Mouse (Mus musculus): ENCODE measurements around the gene U2af2. TPM values are rescaled to one million over a fixed set of nuclear protein-coding genes. Genes with fewer than 3 reads are reported as not detected.

U2af2 gene
- polyA plus RNA-seq, 1 experiment, result not detected

DNA sequence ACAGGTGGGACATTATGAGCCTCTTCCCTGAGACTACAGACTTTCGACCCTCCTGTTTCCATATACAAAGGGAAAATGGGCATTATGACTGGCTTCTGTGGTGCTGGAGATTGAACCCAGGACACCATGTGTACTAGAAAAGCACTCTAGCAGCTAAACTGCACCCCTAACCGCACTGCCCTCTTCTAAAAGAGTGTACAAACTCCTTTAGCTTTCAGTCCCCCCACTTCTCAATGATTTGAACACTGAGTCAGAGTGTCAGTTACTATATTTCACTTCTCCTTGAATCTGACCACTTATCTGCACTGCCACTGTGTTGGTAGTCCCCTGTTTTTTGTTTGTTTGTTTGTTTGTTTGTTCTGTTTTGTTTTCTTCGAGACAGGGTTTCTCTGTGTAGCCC, 28.1 kb upstream of the U2af2 start, which contains the start of gene 4632433K11Rik:
Gene 4632433K11Rik, plus strand, starts transcription at position 301 of the 400 bp plus-strand sequence.
- H3K4me3 ChIP-seq (ENCODE audit: insufficient read depth, low read depth, low read length), result no peak within 1 kb of the TSS
- WGBS, result 93% methylated on average over 3 of the region's 3 CpGs
- H3K27ac ChIP-seq (ENCODE audit: insufficient read depth, low read depth, low read length), result no peak within 1 kb of the TSS
- no peaks in the 10 kb centered on the region; the same call in 1 of the 2 replicates for H3K4me1 ChIP-seq (ENCODE audit: control insufficient read depth, insufficient read depth, low read length)
- TF ChIP-seq CTCF (IDR thresholded peaks at IDR 0.05; ENCODE audit: insufficient read depth, low read depth, low read length) (no peak), POLR2A (IDR thresholded peaks at IDR 0.05; ENCODE audit: insufficient read depth, low read depth, low read length) (no peak)

DNA sequence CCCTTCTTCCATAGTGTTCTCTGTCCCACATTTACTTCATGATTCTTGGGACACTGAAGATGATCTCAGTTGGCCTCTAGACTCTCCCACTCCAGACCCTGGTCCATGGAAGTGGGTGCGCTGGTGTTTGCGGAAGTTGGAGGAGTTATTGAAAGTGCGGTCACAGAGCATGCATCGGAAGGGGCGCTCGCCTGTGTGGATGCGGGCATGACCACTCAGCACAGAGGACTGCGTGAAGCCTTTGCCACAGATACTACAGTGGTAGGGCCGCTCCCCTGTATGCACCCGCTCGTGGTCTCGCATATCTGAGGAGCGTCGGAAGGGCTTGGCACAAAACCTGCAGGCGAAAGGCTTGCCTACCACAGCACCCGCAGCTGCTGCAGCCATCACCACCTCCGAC, 26.3 kb upstream of the U2af2 start:
- Histone ChIP-seq H3K4me1 (ENCODE audit: control insufficient read depth, insufficient read depth, low read length) (no peaks in the 10 kb centered on the region; the same call in 1 of the 2 replicates), H3K4me3 (ENCODE audit: insufficient read depth, low read depth, low read length) (no peak overlapping the region), H3K27ac (ENCODE audit: insufficient read depth, low read depth, low read length) (no peak overlapping the region)
- WGBS, result 96% methylated on average over 17 of the region's 17 CpGs
- no peak for TF ChIP-seq CTCF (IDR thresholded peaks at IDR 0.05; ENCODE audit: insufficient read depth, low read depth, low read length)
- no peak for TF ChIP-seq POLR2A (IDR thresholded peaks at IDR 0.05; ENCODE audit: insufficient read depth, low read depth, low read length)

DNA sequence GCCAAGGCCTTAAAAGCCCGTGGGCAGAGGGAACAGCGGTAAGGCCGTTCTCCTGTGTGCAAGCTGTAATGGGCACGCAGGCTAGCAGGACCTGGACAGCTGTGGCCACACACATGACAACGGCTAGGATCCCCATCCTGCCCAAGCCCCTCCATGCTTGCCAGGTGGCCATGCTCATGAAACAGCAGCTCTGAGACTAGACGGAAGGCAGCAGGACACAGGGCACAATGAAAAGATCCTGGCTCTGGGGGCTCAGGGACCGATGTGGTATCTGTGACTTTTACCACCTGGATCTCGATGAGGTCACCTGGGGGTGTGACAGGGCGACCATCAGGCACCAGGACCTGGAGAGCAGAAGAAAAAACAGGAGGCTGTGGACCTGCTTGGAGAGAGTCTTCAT, 25.8 kb upstream of the U2af2 start:
- no peak overlapping the region for H3K4me3 ChIP-seq (ENCODE audit: insufficient read depth, low read depth, low read length)
- WGBS, result 95% methylated on average over 9 of the region's 9 CpGs
- no peak overlapping the region for H3K27ac ChIP-seq (ENCODE audit: insufficient read depth, low read depth, low read length)
- H3K4me1 ChIP-seq (ENCODE audit: control insufficient read depth, insufficient read depth, low read length), result no peaks in the 10 kb centered on the region; the same call in 1 of the 2 replicates
- TF ChIP-seq POLR2A (IDR thresholded peaks at IDR 0.05; ENCODE audit: insufficient read depth, low read depth, low read length), result no peak
- TF ChIP-seq CTCF (IDR thresholded peaks at IDR 0.05; ENCODE audit: insufficient read depth, low read depth, low read length), result no peak

DNA sequence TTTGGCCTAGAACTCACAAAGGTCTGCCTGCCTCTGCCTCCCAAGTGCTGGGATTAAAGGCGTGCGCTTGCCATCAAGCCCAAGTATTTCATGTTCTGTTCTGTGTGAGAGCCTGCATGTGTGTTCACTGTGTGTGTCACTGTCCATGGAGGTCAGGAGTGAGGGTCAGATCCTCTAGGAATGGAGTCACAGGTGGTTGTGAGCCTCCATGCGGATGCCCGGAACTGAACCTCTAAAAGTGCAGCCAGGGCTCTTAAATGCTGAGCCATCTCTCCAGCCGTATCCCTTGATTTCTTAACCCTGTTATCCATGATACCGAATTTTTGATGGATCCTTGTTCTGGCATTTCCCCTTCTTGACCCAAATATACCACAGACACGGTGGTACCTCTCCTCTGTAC, 24.9 kb upstream of the U2af2 start:
- Histone ChIP-seq H3K4me1 (ENCODE audit: control insufficient read depth, insufficient read depth, low read length) (no peaks in the 10 kb centered on the region; the same call in 1 of the 2 replicates), H3K4me3 (ENCODE audit: insufficient read depth, low read depth, low read length) (no peak overlapping the region), H3K27ac (ENCODE audit: insufficient read depth, low read depth, low read length) (no peak overlapping the region)
- TF ChIP-seq POLR2A (IDR thresholded peaks at IDR 0.05; ENCODE audit: insufficient read depth, low read depth, low read length) (no peak), CTCF (IDR thresholded peaks at IDR 0.05; ENCODE audit: insufficient read depth, low read depth, low read length) (no peak)
- WGBS, result 95% methylated on average over 7 of the region's 7 CpGs

DNA sequence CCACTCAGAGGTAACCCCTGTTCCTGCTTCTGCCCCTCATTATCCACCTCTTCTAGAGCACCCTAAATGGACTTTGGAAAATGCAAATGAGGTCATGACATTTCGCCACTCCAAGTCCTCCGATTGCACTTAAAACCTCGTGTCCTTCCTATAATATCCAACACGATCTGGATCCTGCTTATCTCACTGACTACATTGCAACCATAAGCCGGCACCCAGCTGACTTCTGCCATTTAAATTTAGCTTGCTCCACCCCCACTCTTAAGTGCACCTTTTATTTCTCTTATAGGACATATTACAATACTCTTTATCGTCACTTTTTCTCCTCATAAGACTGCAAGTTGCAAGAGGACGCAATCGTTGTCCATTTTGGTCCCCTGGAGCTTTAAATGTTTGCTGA, 24.5 kb upstream of the U2af2 start:
- TF ChIP-seq POLR2A (IDR thresholded peaks at IDR 0.05; ENCODE audit: insufficient read depth, low read depth, low read length) (no peak), CTCF (IDR thresholded peaks at IDR 0.05; ENCODE audit: insufficient read depth, low read depth, low read length) (no peak)
- Histone ChIP-seq H3K4me1 (ENCODE audit: control insufficient read depth, insufficient read depth, low read length) (no peaks in the 10 kb centered on the region; the same call in 1 of the 2 replicates), H3K4me3 (ENCODE audit: insufficient read depth, low read depth, low read length) (no peak overlapping the region), H3K27ac (ENCODE audit: insufficient read depth, low read depth, low read length) (peak overlapping the region; percentile 52; the same call in 1 of the 2 replicates)
- 74% methylated on average over 8 of the region's 8 CpGs for WGBS

DNA sequence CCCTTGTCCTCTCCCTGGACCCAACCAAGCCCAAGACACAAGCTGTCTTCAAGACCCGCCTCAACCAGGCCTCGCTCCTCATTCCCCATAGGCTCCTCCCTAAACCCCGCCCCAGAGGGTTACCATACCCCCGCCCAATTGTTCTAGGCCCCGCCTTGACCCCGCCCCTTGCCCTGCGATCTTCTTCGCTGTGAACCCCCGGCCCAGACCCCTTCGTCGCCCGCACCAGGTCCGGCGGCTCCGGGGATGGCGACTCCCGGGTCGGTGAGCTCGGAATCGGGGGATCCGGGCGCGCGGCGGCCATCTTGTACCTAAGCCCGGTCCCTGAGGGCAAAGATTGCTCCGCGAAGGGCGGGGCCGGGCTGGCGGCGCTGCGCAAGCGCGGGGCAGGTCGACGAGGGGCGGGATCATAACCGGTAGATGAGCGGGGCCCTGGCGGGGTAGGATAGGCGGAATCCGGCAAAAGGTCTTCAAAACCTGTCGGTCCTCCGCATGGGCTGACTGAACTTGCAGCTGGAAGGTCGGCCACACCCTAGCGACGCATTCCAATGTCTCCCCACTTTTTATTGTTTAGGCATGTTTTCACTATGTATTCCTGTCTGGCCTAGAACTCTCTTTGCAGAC, 23.7 kb upstream of the U2af2 start, which contains the start of gene Zfp784:
Gene Zfp784, minus strand, starts transcription at position 338 of the 624 bp plus-strand sequence.
- peak; percentile 94 for TF ChIP-seq POLR2A (IDR thresholded peaks at IDR 0.05; ENCODE audit: insufficient read depth, low read depth, low read length)
- TF ChIP-seq CTCF (IDR thresholded peaks at IDR 0.05; ENCODE audit: insufficient read depth, low read depth, low read length), result no peak
- peak within 1 kb of the TSS; percentile 79 for H3K4me3 ChIP-seq (ENCODE audit: insufficient read depth, low read depth, low read length)
- H3K27ac ChIP-seq (ENCODE audit: insufficient read depth, low read depth, low read length), result peak within 1 kb of the TSS; percentile 84
- H3K4me1 ChIP-seq (ENCODE audit: control insufficient read depth, insufficient read depth, low read length), result no peaks in the 10 kb centered on the region; the same call in 1 of the 2 replicates
- under 1% methylated on average over 48 of the region's 48 CpGs for WGBS

DNA sequence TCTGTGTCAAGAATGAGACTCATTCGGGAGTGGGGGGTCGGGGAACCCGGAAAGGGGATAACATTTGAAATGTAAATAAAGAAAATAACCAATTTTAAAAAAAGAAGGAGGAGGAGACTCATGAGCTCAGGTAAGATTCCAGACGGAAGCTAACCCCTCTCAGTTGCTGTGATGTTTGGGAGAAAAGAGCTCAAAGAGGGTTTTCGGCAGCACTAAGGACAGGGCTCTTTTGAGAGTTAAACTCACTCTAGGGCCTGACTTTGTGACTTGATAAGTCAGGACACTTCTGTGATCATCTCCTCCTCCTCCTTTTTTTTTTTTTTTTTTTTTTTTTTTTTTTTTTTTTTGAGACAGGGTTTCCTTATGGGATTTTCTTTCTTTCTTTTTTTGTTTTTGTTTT, 23.0 kb upstream of the U2af2 start:
- no peak overlapping the region; the same call in 1 of the 2 replicates for H3K27ac ChIP-seq (ENCODE audit: insufficient read depth, low read depth, low read length)
- TF ChIP-seq POLR2A (IDR thresholded peaks at IDR 0.05; ENCODE audit: insufficient read depth, low read depth, low read length), result no peak
- TF ChIP-seq CTCF (IDR thresholded peaks at IDR 0.05; ENCODE audit: insufficient read depth, low read depth, low read length), result no peak
- no peak overlapping the region for H3K4me3 ChIP-seq (ENCODE audit: insufficient read depth, low read depth, low read length)
- H3K4me1 ChIP-seq (ENCODE audit: control insufficient read depth, insufficient read depth, low read length), result no peaks in the 10 kb centered on the region; the same call in 1 of the 2 replicates
- WGBS, result 15% methylated on average over 5 of the region's 5 CpGs

DNA sequence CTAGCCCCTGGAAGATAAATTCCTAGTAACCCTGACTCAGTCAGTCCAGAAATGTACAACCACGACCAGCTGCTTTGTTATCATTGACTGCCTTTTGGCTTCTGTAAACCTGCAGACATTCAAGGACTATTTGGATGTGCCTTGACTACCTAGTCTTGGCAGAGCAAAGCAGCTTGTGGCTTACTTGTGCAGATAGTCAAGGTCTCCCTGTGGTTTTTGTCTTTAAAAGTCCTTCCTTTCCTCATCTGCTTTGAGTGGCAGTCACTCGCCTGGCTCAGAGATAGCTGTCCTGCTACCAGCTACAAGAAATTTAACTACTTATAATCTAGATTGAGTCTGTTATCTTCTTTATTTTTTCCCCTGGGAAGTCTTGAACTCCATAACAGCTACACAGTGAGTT, 17.0 kb upstream of the U2af2 start:
- 84% methylated on average over 2 of the region's 2 CpGs for WGBS
- no peaks in the 10 kb centered on the region for H3K4me1 ChIP-seq (ENCODE audit: control insufficient read depth, insufficient read depth, low read length)
- TF ChIP-seq CTCF (IDR thresholded peaks at IDR 0.05; ENCODE audit: insufficient read depth, low read depth, low read length), result no peak
- TF ChIP-seq POLR2A (IDR thresholded peaks at IDR 0.05; ENCODE audit: insufficient read depth, low read depth, low read length), result no peak
- H3K4me3 ChIP-seq (ENCODE audit: insufficient read depth, low read depth, low read length), result no peak overlapping the region
- no peak overlapping the region for H3K27ac ChIP-seq (ENCODE audit: insufficient read depth, low read depth, low read length)

DNA sequence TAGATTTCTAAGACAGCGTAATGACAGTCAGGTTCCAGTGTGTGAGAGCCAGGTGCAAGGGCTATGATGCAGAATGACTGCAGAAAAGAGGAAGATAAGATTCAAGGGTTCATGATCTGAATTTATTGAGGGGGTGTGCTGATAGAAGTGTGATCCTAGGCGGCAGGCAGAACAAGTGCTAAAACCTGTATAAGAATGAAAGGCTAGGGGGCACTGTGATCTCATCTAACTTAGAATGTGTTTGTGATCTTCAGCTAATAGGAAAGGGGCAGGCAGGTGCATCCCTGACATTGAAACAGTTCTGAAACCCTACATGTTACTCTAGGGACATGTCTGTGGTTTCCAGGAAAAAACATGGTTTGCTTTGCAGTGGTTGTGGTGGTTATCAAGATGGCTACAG, 15.8 kb upstream of the U2af2 start:
- Histone ChIP-seq H3K4me3 (ENCODE audit: insufficient read depth, low read depth, low read length) (no peak overlapping the region), H3K27ac (ENCODE audit: insufficient read depth, low read depth, low read length) (no peak overlapping the region), H3K4me1 (ENCODE audit: control insufficient read depth, insufficient read depth, low read length) (no peaks in the 10 kb centered on the region)
- 65% methylated on average over 2 of the region's 2 CpGs for WGBS
- no peak for TF ChIP-seq CTCF (IDR thresholded peaks at IDR 0.05; ENCODE audit: insufficient read depth, low read depth, low read length)
- no peak for TF ChIP-seq POLR2A (IDR thresholded peaks at IDR 0.05; ENCODE audit: insufficient read depth, low read depth, low read length)

Measured in olfactory bulb, adult 2 months (tissue).